Mouse (Mus musculus) 3134 (cell line): Measurements from ENCODE around the gene Slc37a3.
"Not testable (repeated sequence)": the region's sequence is repeated elsewhere in the genome, so short reads cannot be mapped to it uniquely, and the experiment has no call there.

Experiments used
- DNase-seq: peaks from one replicate; pipeline ENCODE4 v3.0.0-alpha.2; 2011; ENCODE audit warnings: low spot score; ENCODE audit not compliant: insufficient read length; ENCODE audit errors: extremely low read depth

The Slc37a3 gene

GRCm38 (mm10) chr6:39377311-39377827 lies at the start of gene Slc37a3:
TSS of gene Slc37a3 (minus strand) at chr6:39377675.
- peak; percentile 69 for DNase-seq

GRCm38 (mm10) chr6:39426725-39427124 lies 49.2 kb upstream of the Slc37a3 start:
- DNase-seq = no peak

- no peak for DNase-seq
These were observed 47.7 kb upstream of the Slc37a3 start for GRCm38 (mm10) chr6:39425181-39425580.

GRCm38 (mm10) chr6:39423686-39424085 lies 46.2 kb upstream of the Slc37a3 start:
- DNase-seq = no peak

- DNase-seq = no peak
These were observed 45.7 kb upstream of the Slc37a3 start for GRCm38 (mm10) chr6:39423130-39423551.

- no peak for DNase-seq
These were observed 43.4 kb upstream of the Slc37a3 start for GRCm38 (mm10) chr6:39420867-39421266.

- peak; percentile 71 for DNase-seq
These were observed 42.6 kb upstream of the Slc37a3 start, which contains the start of gene Mkrn1 for GRCm38 (mm10) chr6:39419851-39420721. TSS of gene Mkrn1 (minus strand) at chr6:39420462.

- DNase-seq = no peak
These were observed 41.9 kb upstream of the Slc37a3 start for GRCm38 (mm10) chr6:39419386-39419850.

GRCm38 (mm10) chr6:39416654-39417053 lies 39.2 kb upstream of the Slc37a3 start:
- not testable (repeated sequence) for DNase-seq

GRCm38 (mm10) chr6:39415762-39416161 lies 38.3 kb upstream of the Slc37a3 start:
- DNase-seq = peak; percentile 21

- no peak for DNase-seq
These were observed 36.6 kb upstream of the Slc37a3 start for GRCm38 (mm10) chr6:39414106-39414505.

GRCm38 (mm10) chr6:39406480-39406879 lies 29.0 kb upstream of the Slc37a3 start:
- DNase-seq = no peak

- DNase-seq = no peak
These were observed 25.7 kb upstream of the Slc37a3 start for GRCm38 (mm10) chr6:39403136-39403535.

GRCm38 (mm10) chr6:39400343-39400742 lies 22.9 kb upstream of the Slc37a3 start:
- peak; percentile 11 for DNase-seq

- DNase-seq = no peak
These were observed 20.9 kb upstream of the Slc37a3 start for GRCm38 (mm10) chr6:39398342-39398741.

GRCm38 (mm10) chr6:39397046-39397445 lies 19.6 kb upstream of the Slc37a3 start:
- DNase-seq = no peak

GRCm38 (mm10) chr6:39395916-39396315 lies 18.4 kb upstream of the Slc37a3 start:
- DNase-seq = no peak

GRCm38 (mm10) chr6:39395471-39395870 lies 18.0 kb upstream of the Slc37a3 start:
- no peak for DNase-seq

- no peak for DNase-seq
These were observed 12.5 kb upstream of the Slc37a3 start for GRCm38 (mm10) chr6:39389988-39390387.

GRCm38 (mm10) chr6:39381125-39381880 lies 3.8 kb upstream of the Slc37a3 start, which contains the start of gene Rab19:
TSS of gene Rab19 (plus strand) at chr6:39381175.
- DNase-seq = no peak

- DNase-seq = no peak
These were observed 2.8 kb upstream of the Slc37a3 start for GRCm38 (mm10) chr6:39380276-39380675.
